Mouse (Mus musculus): ENCODE results near the gene Tmem115. TPM values are rescaled to one million over a fixed set of nuclear protein-coding genes. Genes with fewer than 3 reads are reported as not detected.

Gene Tmem115
- polyA plus RNA-seq, 1 experiment from 2014 or later, result 41.3 TPM

Other genes with a start within 250 kb of the Tmem115 start
- gene Mapkapk3, start 244.1 kb upstream of the Tmem115 start, polyA plus RNA-seq (2015; fragmentation: Nextera tagmentation; extraction: Ambion mirVana), result 1.7 and 1.9 TPM in 2 replicates
- 6.3 and 6.6 TPM in 2 replicates for gene Cish, start 237.9 kb upstream of the Tmem115 start, polyA plus RNA-seq (2015; fragmentation: Nextera tagmentation; extraction: Ambion mirVana)
- gene Hemk1, start 195.6 kb upstream of the Tmem115 start, polyA plus RNA-seq (2015; fragmentation: Nextera tagmentation; extraction: Ambion mirVana), result 17.5 and 18.1 TPM in 2 replicates
- gene 6430571L13Rik, start 193.3 kb upstream of the Tmem115 start, polyA plus RNA-seq (2015; fragmentation: Nextera tagmentation; extraction: Ambion mirVana), result 6.4 and 8.2 TPM in 2 replicates
- gene Cacna2d2, start 134.3 kb upstream of the Tmem115 start, polyA plus RNA-seq (2015; fragmentation: Nextera tagmentation; extraction: Ambion mirVana), result 5.9 and 7.1 TPM in 2 replicates
- 28.3 and 29.1 TPM in 2 replicates for gene Cyb561d2, start 8.2 kb downstream of the Tmem115 start, polyA plus RNA-seq (2015; fragmentation: Nextera tagmentation; extraction: Ambion mirVana)
- gene Nprl2, start 8.3 kb downstream of the Tmem115 start, polyA plus RNA-seq (2015; fragmentation: Nextera tagmentation; extraction: Ambion mirVana), result 67.7 and 70.8 TPM in 2 replicates
- gene Zmynd10, start 13.4 kb downstream of the Tmem115 start, polyA plus RNA-seq (2015; fragmentation: Nextera tagmentation; extraction: Ambion mirVana), result 1.1 and 1.5 TPM in 2 replicates
- gene Rassf1, start 17.6 kb downstream of the Tmem115 start, polyA plus RNA-seq (2015; fragmentation: Nextera tagmentation; extraction: Ambion mirVana), result 38.6 and 39.5 TPM in 2 replicates
- gene Tusc2, start 29.3 kb downstream of the Tmem115 start, polyA plus RNA-seq (2015; fragmentation: Nextera tagmentation; extraction: Ambion mirVana), result 93.2 and 109 TPM in 2 replicates
- 98.9 and 106 TPM in 2 replicates for gene Hyal2, start 34.0 kb downstream of the Tmem115 start, polyA plus RNA-seq (2015; fragmentation: Nextera tagmentation; extraction: Ambion mirVana)
- gene Hyal1, start 43.0 kb downstream of the Tmem115 start, polyA plus RNA-seq (2015; fragmentation: Nextera tagmentation; extraction: Ambion mirVana), result 7.0 and 10.0 TPM in 2 replicates
- gene Naa80, start 44.9 kb downstream of the Tmem115 start, polyA plus RNA-seq (2015; fragmentation: Nextera tagmentation; extraction: Ambion mirVana), result 16.5 and 19.1 TPM in 2 replicates
- 1.1 and 1.8 TPM in 2 replicates for gene Hyal3, start 46.9 kb downstream of the Tmem115 start, polyA plus RNA-seq (2015; fragmentation: Nextera tagmentation; extraction: Ambion mirVana)
- 13.5 and 14.7 TPM in 2 replicates for gene Ifrd2, start 53.7 kb downstream of the Tmem115 start, polyA plus RNA-seq (2015; fragmentation: Nextera tagmentation; extraction: Ambion mirVana)
- gene Sema3b, start 75.3 kb downstream of the Tmem115 start, polyA plus RNA-seq (2015; fragmentation: Nextera tagmentation; extraction: Ambion mirVana), result 2.3 and 2.7 TPM in 2 replicates
- gene Gnai2, start 101.4 kb downstream of the Tmem115 start, polyA plus RNA-seq (2015; fragmentation: Nextera tagmentation; extraction: Ambion mirVana), result 399 and 416 TPM in 2 replicates
- gene Slc38a3, start 135.6 kb downstream of the Tmem115 start, polyA plus RNA-seq (2015; fragmentation: Nextera tagmentation; extraction: Ambion mirVana), result 18.7 and 22.0 TPM in 2 replicates
- 2.4 and 2.7 TPM in 2 replicates for gene Gnat1, start 145.8 kb downstream of the Tmem115 start, polyA plus RNA-seq (2015; fragmentation: Nextera tagmentation; extraction: Ambion mirVana)
- gene Sema3f, start 176.5 kb downstream of the Tmem115 start, polyA plus RNA-seq (2015; fragmentation: Nextera tagmentation; extraction: Ambion mirVana), result 18.9 and 24.6 TPM in 2 replicates
- gene Rbm5, start 237.1 kb downstream of the Tmem115 start, polyA plus RNA-seq (2015; fragmentation: Nextera tagmentation; extraction: Ambion mirVana), result 282 and 315 TPM in 2 replicates